In the genomic region with DNA sequence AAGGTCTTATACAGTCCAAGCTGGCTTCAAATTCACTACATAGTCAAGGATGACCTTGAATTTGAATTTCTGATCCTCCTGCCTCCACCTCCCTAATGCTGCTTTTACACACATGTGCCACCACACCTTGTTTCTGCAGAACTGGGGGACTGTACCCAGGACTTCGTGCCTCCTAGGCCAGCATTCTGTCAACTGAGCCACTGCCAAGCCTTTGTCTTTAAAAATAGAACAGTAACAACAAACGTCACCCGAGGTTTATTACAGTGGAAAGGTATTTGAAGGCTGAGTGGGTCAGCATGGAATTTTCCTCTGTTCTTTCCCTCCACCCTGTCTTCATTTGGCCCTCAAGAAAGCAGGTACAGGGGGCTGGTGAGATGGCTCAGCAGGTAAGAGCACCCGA, we compare ENCODE assay signal across 33 mouse cellular contexts.
"Had no signal": no experiment of that assay in that cellular context is flagged by ENCODE, and none has a peak within 500 bp of the region (broad histone marks: within the 10 kb centered on the region; RNA-seq: fewer than 3 reads in every experiment).

No protein-coding gene starts in this region.

- H3K36me3 ChIP-seq: heart, embryonic 10.5 days; heart, embryonic 12.5 days; heart, embryonic 13.5 days; heart, embryonic 15.5 days; hindbrain, embryonic 10.5 days; hindbrain, embryonic 12.5 days; hindbrain, embryonic 13.5 days; hindbrain, embryonic 15.5 days; intestine, embryonic 15.5 days; kidney, embryonic 15.5 days had no signal

- ATAC-seq: hindbrain, embryonic 16.5 days; hindbrain, postnatal 0 days; inflammation-experienced regulatory T-cells, adult 6 months; intestine, embryonic 15.5 days; intestine, embryonic 16.5 days; intestine, postnatal 0 days had no signal

- H3K9me3 ChIP-seq: heart, embryonic 10.5 days; heart, embryonic 12.5 days; heart, embryonic 13.5 days; heart, embryonic 15.5 days; hindbrain, embryonic 10.5 days; hindbrain, embryonic 12.5 days; hindbrain, embryonic 13.5 days; hindbrain, embryonic 15.5 days; intestine, embryonic 15.5 days; kidney, embryonic 15.5 days had no signal

- H3K27ac ChIP-seq: heart, embryonic 10.5 days; heart, embryonic 13.5 days; heart, embryonic 15.5 days; hindbrain, embryonic 10.5 days; hindbrain, embryonic 12.5 days; hindbrain, embryonic 13.5 days; hindbrain, embryonic 14.5 days; hindbrain, embryonic 15.5 days; hindbrain, postnatal 0 days; intestine, embryonic 15.5 days; kidney, embryonic 15.5 days; kidney, postnatal 0 days; layer of hippocampus, adult 2 months; left cerebral cortex, adult 2 months had no signal

- DNase-seq: heart, postnatal 14 days; heart, postnatal 4 days; kidney, adult 11 months; kidney, adult 18-20 months; kidney, adult 2 months; kidney, adult 8-10 months; kidney, adult 9 months; kidney, postnatal 10 days; kidney, postnatal 14 days; kidney, postnatal 25 days; kidney, postnatal 36 days; kidney, postnatal 4 days; layer of hippocampus, adult 9-11 months; layer of hippocampus, postnatal 36 days had no signal

- H3K4me2 ChIP-seq: heart, embryonic 12.5 days; heart, embryonic 15.5 days; hindbrain, embryonic 12.5 days; hindbrain, embryonic 13.5 days; hindbrain, embryonic 14.5 days; hindbrain, embryonic 15.5 days; intestine, embryonic 15.5 days; kidney, embryonic 15.5 days had no signal

- H3K9ac ChIP-seq: heart, embryonic 12.5 days; heart, embryonic 13.5 days; heart, embryonic 15.5 days; hindbrain, embryonic 12.5 days; hindbrain, embryonic 13.5 days; hindbrain, embryonic 14.5 days; hindbrain, embryonic 15.5 days; intestine, embryonic 15.5 days; kidney, embryonic 15.5 days had no signal

- H3K4me1 ChIP-seq: hindbrain, embryonic 10.5 days; hindbrain, embryonic 12.5 days; hindbrain, embryonic 13.5 days; hindbrain, embryonic 15.5 days; intestine, embryonic 15.5 days had no signal

- H3K27me3 ChIP-seq: heart, embryonic 12.5 days; heart, embryonic 13.5 days; heart, embryonic 15.5 days; hindbrain, embryonic 12.5 days; hindbrain, embryonic 13.5 days; hindbrain, embryonic 15.5 days; intestine, embryonic 15.5 days; kidney, embryonic 15.5 days had no signal

- H3K4me3 ChIP-seq: heart, embryonic 12.5 days; heart, embryonic 13.5 days; heart, embryonic 15.5 days; hindbrain, embryonic 10.5 days; hindbrain, embryonic 12.5 days; hindbrain, embryonic 13.5 days; hindbrain, embryonic 15.5 days; intestine, embryonic 15.5 days; kidney, embryonic 15.5 days; layer of hippocampus, adult 2 months; left cerebral cortex, adult 2 months had no signal
